Mouse (Mus musculus): Measurements from ENCODE around the gene Padi6.

Padi6 gene

DNA sequence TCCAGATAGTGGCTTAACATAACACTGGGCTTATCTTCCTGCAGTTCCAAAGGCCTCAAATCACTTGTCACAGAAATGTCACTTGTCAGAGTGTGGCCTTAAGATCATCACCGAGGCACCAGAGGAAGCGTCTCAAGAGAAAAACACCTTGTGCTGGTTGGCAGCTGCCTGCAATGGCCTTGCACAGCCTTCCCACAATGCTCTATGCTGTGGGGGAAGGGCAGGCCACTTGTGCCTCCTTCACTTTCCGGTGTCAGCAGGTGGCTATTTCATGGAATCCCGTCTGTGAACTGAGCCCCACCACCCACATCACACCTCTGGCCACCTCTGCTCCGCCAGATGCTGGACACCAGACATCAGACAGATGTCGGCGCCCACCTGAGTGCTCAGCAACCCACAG lies 10.9 kb upstream of the Padi6 start:
- in situ Hi-C loops (cut with MboI; ENCODE audit: low sequenced_read_pairs) = no loop called here

DNA sequence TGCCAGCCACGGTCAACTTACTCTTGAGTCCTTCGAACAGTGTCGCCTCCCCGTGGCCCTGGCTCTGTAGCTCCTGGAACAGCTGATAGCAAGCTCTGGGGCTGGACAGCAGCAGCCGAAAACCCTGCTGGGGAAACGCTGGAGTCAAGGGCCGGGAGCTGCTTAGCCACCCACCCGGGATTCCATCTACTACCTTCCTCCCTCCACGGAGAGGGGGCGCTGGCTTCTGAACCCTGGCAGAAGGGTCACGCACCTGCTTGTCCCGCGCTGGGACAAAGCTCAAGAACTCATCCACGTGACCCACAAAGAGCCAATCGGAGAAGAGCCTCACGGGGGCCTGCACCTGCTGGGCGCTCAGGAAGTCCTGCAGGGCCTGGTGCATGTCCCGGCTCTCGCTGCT lies 7.9 kb upstream of the Padi6 start:
- in situ Hi-C loops (cut with MboI; ENCODE audit: low sequenced_read_pairs) = no loop called here

DNA sequence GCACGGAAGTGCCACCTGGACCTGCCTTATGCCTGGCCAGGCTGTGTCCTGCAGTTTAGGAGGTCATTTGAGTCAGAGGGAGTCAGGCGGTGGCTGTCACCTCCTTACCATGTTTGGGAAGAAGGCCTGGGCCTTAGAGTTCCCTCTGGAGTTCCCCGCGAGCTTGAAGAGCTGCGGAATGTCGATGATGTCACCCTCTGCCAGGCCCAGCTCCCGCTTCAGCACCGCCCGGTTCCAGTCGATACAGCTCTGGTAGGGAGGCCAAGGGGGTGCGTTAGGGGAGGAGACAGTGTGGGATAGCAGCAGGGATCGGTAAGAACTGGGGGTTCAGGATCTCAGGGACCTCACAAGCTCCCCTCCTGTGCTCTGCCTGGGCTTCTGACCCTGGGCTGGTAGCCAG lies 5.5 kb upstream of the Padi6 start:
- in situ Hi-C loops (cut with MboI; ENCODE audit: low sequenced_read_pairs) = no loop called here

DNA sequence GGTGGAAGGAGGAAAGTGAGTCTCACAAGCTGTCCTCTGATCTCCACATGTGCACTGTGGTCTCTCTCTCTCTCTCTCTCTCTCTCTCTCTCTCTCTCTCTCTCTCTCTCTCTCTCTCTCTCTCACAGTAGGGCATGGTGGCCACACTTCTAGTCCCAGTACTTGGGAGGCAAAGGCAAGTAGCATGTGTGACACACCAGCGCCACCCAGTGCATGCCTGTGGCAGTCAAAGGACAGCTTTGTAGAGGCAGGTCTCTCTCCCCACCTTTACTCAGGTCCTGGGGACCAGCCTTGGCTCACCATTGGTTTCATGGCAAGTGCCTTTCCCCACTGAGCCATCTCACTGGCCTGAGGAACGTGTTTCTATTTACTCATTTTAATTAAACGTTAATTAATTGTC lies 2.2 kb upstream of the Padi6 start:
- in situ Hi-C loops (cut with MboI; ENCODE audit: low sequenced_read_pairs) = no loop called here

DNA sequence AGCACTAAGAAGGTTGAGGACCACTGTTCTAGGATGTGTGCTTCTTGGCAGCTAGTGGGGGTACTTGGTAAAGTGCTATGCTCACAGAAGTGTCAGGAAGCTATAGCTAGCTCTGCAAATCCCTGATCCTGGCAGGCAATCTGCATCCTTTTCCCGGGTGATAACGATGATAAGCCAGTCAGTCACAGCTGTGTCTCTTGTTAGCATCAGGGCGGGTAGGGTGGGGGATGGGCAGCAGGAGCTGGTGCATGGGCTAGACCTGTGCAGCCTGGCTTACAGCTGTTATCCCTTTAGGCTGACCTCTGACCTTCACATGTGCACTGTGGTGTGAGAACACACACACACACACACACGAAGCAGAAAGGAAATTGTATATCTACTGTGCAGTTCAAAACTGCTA lies 643 bp upstream of the Padi6 start:
- in situ Hi-C loops (cut with MboI; ENCODE audit: low sequenced_read_pairs) = no loop called here

DNA sequence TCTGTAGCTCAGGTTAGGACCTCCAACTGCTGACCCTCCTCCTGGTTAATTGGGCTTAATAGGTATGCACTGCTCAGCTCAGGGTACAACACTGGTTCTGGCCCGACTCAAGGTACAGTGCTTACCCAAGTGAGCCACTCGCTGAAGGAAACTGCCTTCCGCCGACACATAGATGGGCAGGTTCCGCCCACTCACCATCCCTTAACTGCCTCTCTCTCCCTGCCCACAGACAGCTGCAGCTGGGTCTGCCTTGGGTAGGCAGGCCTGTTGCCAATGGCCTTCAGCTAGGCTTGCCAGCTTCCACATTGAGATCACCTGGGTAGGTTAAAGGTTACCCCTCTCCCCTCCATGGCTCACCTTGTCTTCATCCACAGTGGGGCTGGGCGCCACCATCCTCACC lies 1.0 kb downstream of the Padi6 start:
- in situ Hi-C loops (cut with MboI; ENCODE audit: low sequenced_read_pairs) = no loop called here

DNA sequence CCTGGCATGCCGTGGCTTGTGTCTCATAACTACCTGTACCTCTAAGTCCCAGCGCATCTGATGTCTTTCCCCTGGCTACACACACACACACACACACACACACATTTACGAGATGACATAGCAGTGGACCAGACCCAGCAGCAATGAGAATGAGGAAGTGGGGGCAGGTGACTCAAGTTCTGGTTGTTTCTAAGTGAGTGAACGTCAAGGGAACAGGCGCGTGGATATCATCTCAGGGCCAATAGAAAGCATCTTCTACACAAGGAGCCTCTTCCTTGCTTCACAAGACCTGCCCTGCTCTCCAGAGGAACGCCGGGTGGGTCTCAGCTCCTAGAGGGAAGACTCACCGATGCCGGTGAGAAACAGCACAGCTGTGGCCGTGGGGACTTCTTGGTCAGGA lies 1.8 kb downstream of the Padi6 start:
- in situ Hi-C loops (cut with MboI; ENCODE audit: low sequenced_read_pairs) = no loop called here

DNA sequence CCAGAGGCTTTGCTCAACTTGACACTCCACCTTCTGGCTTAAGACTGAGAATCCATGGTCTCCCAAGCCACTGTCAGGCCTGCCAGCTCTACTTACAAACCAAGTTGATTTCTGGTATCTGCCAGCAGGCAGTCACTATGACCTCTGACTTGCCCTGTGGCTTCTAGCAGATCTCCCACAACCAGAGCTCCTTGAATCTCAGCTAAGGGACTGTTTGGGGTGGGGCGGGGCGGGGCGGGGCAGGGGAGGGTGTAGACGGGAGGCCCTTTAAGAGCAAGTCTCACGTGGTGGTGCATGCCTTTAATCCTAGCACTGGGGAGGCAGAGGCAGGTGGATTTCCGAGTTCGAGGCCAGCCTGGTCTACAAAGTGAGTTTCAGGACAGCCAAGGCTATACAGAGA lies 9.6 kb downstream of the Padi6 start:
- in situ Hi-C loops (cut with MboI; ENCODE audit: low sequenced_read_pairs) = no loop called here

DNA sequence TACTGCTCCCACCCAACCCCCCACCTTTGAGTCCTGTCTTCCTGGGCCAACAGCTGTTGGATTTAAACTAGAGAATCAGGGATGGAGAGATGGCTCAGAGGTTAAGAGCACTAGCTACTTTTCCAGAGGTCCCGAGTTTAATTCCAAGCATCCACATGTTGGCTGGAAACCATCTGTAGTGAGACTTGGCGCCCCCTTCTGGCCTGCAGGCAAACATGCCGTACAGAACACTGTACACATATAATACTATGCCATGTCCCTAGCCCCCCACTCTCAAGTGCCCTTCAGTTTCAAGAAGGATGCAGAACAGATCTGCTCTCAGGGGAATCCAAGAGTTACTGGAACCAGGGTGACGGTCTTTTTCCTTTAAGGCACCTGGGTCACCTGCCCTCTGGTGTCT lies 10.8 kb downstream of the Padi6 start:
- in situ Hi-C loops (cut with MboI; ENCODE audit: low sequenced_read_pairs) = no loop called here

DNA sequence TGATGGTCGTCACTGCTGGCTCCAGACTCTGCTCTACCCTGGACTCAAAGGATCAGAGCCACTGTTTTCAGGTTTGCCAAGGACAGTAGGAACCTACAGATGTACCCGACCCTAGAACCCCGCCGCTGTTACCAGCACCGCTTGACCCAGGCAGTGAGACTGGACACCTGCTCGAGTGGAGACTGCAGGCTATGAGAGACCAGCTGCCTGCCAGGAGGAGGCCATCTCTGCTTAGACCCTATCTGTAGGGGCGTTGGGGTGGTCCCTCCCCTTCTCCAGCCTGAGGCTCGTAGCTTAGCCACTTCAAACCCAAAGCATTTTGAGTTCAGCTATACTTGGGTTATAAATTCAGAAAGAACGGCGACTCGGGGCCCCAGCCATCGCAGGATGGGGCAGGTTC lies 15.5 kb downstream of the Padi6 start:
- in situ Hi-C loops (cut with MboI; ENCODE audit: low sequenced_read_pairs) = no loop called here

DNA sequence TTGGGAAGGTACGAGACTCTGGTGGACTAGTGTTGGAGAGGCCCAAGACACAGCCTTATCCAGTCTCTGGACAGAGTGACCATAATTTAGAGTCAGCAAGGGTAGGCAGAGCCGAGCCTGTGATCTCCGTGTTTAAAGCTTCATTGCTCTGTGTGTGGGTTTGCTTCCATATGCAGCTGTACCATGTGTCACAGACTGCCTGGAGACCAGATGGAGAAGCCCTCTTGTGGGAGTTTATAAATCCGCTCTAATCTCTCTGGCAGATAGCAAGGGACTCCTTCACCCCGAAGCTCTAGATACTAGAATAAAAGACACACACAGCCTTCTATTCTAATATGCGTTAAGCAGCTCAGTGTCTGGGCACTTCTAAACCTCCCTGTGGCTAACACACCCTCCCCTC lies 17.7 kb downstream of the Padi6 start:
- in situ Hi-C loops (cut with MboI; ENCODE audit: low sequenced_read_pairs) = no loop called here

DNA sequence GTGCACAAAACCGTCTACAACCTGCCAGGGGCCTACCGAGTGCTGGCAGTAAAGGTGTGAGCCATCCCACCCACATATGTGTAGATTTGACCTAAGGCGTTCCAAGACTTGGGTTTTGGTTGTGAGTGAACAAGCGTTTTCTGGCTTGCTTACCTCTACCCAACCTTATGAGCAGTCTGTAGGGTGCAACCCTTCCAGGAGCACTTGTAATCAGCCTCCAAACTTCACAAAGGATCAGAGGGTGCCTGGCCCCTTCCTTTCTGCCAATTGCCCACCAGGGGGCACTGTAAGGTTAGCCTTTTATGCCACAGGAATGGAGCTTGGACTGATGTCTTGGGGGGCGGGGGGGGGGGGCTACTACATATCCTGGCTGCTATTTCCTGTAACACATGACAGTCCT lies 18.6 kb downstream of the Padi6 start:
- in situ Hi-C loops (cut with MboI; ENCODE audit: low sequenced_read_pairs) = no loop called here

DNA sequence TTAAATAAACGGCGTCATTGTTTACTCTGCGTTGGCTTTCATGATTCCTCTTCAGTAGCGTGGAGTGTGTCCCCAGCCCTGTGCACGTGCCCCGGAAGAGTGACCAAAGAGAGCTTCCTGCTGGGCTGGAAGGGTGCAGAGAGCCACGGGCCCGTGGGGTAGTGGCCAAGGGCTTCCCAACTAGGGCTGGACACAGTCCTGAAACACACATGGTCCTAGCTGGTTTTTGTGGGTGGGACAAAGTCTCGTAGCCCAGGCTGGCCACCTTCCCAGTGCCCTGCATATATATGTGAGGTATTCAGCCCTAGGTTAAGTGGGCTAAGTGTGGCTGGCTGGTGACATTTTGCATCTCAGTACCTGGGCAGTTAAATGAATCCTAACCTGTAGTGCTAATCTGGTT lies 19.3 kb downstream of the Padi6 start:
- in situ Hi-C loops (cut with MboI; ENCODE audit: low sequenced_read_pairs) = no loop called here

DNA sequence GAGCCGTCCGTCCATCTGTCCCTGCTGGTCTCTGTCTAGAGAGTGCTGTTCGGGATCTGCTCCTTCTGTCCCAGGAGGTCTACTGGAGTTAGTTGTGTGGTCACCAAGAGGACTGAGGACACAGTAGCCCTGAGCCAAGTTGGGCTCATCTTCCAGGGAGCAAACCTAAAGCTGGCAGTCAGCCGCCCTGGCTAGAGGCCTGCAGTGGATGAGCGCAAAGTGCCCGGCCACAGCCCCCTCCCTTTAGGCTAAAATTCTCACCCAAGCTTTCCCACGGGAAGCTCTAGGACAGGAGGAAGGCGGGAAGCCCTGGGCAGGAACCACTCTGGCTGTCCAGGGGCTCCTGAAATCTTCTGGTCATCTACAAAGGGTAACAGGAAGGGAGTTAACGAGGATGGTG lies 19.7 kb downstream of the Padi6 start:
- in situ Hi-C loops (cut with MboI; ENCODE audit: low sequenced_read_pairs) = no loop called here

DNA sequence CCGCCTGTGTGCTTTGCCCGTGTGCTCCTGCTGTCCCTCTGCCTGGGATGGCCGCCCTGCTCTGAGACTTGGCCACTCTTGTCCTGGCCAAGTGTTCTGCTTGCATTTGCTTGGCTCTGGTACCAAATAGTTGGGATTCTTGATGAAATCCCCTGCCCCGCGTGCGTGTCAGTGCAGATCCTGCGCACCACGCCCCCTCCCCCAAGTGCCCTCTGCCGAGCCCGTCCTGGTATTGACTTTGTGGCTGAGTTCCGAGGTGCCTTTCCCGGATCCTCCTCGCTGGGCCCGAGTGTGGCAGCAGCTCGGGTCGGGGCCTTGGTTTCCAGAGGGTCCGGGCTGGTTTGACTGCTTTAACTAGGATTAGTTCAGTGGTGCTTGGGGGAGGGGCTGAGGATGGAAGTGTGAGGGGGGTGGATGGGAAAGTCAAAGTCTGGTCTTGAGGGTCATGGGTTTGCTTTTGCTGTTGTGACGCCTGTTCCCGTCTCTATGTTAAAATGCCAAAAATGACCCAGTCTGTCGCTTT lies 20.4 kb downstream of the Padi6 start:
- in situ Hi-C loops (cut with MboI; ENCODE audit: low sequenced_read_pairs) = no loop called here

DNA sequence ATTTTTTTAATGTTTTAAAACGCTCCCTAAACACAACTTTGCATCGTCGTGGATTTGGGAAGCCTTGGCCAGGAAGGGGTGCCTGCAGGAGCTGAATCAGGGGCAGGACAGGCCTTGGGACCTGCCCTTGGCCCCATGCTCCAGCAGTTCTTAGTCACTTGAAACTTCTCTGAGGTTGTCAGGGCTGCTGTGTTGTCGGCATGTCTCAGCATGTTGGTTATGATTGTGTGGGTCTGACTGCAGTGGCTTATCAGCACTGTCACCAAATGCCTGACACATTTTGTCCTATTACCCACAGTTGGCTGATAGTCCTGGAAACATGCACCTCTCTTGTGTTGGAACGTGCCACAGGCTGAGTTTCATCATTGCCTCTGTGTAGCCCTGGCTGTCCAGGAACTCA lies 22.4 kb downstream of the Padi6 start:
- in situ Hi-C loops (cut with MboI; ENCODE audit: low sequenced_read_pairs) = no loop called here

DNA sequence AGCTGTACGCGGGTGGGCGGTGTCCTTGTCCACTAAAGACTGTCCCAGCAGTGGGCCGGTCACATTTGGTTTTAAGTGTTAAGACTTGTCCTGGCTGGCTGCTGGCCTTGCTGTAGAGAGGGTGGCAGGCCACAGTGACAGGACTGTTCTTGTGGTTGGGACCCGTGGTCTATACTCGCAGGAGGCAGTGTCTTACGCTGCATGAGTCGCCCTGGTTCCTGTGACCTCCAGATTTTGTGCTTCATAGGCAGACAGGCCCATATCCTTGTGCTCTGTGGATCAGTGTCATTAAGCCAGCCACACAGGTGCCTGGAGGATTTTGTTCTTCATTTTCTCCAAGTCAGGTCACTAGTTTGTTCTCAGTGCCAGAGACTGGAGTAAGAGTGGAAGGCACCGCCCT lies 24.0 kb downstream of the Padi6 start:
- in situ Hi-C loops (cut with MboI; ENCODE audit: low sequenced_read_pairs) = no loop called here

DNA sequence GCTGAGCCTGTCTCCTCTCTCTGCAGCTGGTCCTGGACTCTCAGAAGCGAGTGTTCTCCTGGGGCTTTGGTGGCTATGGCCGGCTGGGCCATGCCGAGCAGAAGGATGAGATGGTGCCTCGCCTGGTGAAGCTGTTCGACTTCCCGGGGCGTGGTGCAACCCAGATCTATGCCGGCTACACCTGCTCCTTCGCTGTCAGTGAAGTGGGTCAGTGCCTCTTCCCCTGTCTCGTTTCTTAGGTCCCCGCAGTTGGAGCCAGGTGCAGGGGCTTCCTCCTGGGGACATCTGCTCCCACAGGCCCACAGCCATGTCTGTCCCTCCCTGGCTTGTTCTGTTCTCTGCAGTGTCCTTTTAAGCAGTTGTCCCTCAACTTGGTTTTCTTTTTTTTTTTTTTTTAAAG lies 25.4 kb downstream of the Padi6 start:
- in situ Hi-C loops (cut with MboI; ENCODE audit: low sequenced_read_pairs) = no loop called here

DNA sequence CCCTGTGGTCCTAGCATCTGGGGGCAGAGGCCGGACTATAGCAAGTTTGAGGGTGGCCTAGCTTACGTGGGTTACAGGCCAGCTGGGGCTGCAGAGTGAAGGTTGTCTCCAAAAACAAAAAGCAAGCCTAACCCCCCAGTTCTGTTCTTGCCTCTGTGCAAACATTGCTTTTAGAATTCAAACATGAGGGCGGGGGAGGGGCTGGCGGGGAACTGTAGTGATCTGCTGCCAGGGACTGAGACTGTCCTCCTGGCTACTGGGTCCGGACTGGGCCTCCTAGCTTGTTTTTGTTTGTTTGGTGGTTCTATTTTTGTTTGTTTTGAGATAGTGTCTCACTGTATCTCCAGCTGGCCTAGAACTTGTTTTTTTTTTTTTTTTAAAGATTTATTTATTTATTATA lies 27.9 kb downstream of the Padi6 start:
- in situ Hi-C loops (cut with MboI; ENCODE audit: low sequenced_read_pairs) = no loop called here

DNA sequence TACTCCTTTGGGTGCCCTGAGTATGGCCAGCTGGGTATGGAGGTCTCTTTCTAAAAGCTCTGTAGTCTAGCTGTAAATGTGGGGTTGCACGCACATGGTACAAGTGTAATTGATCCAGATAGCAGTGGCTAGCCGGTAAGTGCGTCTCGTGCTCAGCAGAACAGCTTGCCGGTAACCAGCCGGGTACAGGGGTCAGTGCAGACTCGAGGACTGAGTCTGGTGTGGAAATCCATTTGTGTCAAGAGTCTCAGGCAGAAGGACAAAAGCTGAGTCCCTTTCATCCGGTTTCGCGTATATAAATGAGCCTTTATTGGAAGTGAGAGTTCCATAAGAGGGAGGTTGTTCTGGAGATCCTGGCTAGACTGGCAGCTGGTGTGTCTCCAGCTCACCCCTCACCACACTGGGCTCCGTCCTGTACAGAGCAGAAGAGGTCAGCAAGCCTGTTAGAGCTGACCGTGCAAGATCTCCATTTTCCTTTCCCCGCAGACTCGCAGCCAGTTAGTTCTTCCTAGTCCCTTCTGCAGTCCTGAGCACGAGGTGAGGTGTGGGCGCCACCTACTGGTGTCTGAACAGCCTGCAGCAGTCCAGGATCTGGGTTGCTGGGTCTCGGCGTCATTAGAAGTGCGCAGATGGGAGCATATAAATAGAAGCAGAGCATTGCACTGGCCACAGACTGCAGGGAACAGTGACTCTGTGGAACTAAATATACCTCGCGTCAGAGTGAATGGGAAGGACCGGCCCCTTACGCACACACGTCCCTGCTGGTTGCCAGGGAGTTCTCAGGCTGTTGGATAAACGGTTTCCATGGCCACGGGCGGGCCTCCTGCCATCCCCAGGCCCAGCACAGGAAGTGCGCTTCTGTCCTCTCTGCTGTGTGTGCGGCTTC lies 28.7 kb downstream of the Padi6 start:
- in situ Hi-C loops (cut with MboI; ENCODE audit: low sequenced_read_pairs) = no loop called here

DNA sequence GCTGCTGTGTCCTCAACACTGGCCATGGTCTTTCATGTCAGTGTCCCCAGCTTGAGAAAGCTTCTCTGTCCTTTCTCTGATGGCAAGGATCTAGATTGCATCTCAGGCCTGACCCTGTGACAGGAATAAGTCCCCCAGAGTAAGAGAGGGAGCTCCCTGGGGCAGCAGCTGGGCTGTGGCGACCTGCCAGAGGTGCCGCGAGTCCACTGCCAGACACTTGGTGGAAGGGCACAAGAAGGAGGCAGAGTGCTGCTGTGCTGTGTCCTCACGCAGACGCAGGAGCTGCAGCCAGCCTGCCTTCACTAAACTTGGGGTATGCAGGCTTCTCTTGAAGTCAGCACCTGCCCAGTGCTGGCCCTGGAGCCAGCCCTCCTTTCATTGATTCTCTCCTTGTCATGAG lies 31.1 kb downstream of the Padi6 start:
- in situ Hi-C loops (cut with MboI; ENCODE audit: low sequenced_read_pairs) = no loop called here

DNA sequence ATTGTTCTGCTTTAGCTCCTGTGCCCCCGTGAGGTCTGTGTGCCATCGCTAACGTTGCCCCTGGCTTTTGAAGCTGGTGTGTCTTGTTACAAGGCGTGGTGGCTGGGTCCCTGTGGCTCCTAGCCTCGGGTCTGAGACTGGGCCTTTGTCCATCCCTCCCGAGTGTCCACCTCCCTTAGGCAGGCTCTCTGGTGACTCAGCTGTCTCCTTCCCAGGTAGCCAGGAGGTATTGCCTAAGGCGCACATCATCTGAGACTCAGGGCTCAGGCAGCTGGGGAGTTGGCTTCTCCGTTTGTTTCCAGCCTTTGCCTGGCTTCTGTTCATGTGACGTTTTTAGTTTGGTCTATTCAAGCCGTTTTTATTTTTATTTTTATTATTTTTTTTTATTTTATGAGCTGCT lies 31.7 kb downstream of the Padi6 start:
- in situ Hi-C loops (cut with MboI; ENCODE audit: low sequenced_read_pairs) = no loop called here

DNA sequence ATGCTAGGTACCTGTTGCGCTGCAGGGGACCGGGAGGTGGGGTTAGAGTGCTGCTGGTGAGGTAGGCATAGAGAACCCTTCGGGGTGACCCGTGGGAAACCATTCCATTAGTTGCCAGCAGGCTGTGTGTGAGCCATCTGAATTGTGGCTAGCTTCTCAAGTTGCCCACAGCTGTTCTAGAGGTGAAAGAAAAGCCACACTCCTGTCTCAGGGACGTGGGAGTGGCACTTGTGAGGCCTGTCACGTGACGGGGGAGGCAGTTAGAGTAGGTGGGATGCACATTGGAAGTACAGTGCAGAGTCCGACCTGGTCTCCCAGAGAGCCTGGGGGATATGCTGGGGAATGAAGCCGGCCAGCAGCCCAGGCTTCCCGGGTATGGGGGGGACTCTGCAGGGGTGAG lies 32.8 kb downstream of the Padi6 start:
- in situ Hi-C loops (cut with MboI; ENCODE audit: low sequenced_read_pairs) = no loop called here

All from CH12F3 (cell line).